Mouse (Mus musculus): Measurements from ENCODE around the gene Henmt1. TPM values are rescaled to one million over a fixed set of nuclear protein-coding genes. Genes with fewer than 3 reads are reported as not detected.

Henmt1 gene
- polyA plus RNA-seq, 1 experiment from 2014 or later: 0.78 TPM

DNA sequence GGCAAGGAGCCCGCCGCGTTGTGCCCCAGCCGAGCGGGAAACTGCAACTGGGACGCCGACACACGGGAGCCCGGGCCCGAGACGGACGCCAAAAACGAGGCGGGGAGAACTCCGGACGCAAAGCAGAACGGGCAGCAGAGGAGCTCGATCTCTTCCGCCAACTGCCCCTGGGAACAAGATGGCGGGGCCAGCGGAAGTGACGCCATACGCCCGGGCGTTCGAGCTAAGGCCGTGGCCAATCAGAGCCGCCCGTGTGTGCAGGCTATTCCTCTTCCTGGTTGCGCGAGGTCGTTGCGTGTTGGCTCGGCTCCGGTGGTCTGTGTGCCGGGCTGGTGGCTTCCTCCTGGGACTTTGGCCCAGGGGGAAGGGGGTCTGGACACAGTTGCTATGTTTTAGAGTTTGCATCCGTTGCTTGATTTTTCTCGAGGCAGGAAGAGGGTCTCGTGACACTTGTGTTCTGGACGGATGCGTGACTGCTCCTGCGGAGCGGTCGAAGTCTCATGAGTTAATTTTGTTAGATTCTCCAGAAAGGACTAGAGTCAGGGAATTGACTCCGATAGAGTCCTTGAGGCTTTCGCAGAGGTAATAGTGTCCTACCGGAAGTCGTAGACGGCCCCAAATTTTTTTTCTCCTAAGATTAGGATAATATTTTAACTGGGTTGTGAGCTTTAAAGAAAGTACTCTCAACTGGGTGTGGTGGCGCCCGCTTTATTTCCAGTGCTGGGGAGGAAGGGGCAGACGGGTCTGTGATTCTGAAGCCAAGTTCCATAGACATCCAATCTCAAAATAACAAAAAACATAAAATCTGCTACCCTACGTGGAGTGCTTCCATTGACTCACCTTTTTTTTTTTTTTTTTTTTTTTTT, 27.9 kb upstream of the Henmt1 start, which contains the start of gene Prpf38b:
TSS of gene Prpf38b (minus strand) at position 180 of the 866 bp plus-strand sequence.
- H3K4me3 ChIP-seq: peak within 1 kb of the TSS; percentile 97
- H3K27me3 ChIP-seq: no peaks in the 10 kb centered on the region
- peak within 1 kb of the TSS; percentile 98 for H3K27ac ChIP-seq (replicated peaks)
- H3K4me1 ChIP-seq: peaks cover 13% of the 10 kb centered on the region
- H3K4me2 ChIP-seq (replicated peaks): peak within 1 kb of the TSS; percentile 93
- peak; percentile 100 for ATAC-seq (ENCODE audit: low FRiP score, low read depth)
- peak within 1 kb of the TSS; percentile 94 for H3K9ac ChIP-seq (replicated peaks)
- no peaks in the 10 kb centered on the region for H3K9me3 ChIP-seq
- H3K36me3 ChIP-seq: peaks cover 15% of the 10 kb centered on the region; the same call in 1 of the 2 replicates
- WGBS: 1% methylated on average over 53 of the region's 53 CpGs

DNA sequence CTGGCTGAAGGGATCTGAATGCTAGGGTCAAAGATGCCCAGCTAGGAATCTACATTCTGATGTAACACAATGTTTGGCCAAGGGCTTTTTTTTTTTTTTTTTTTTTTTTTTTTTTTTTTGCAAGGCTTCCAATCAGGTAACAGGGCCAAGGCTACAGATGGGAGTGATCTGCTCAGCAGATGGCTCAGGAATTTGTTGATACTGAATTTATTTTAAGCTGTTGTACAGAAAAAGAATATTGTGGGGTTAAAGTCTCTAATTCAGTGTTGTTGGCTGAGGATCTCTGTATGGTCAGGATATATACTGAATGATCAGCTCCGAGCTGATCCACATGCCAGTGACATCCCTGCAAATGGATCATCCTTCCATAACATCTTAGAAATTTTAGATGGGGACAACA, 23.7 kb upstream of the Henmt1 start:
- no peak for ATAC-seq (ENCODE audit: low FRiP score, low read depth)
- no peaks in the 10 kb centered on the region for H3K27me3 ChIP-seq
- WGBS: 97% methylated on average over 1 of the region's 1 CpGs
- H3K27ac ChIP-seq (replicated peaks): no peak overlapping the region
- no peak overlapping the region for H3K9ac ChIP-seq (replicated peaks)
- no peaks in the 10 kb centered on the region for H3K4me1 ChIP-seq
- H3K9me3 ChIP-seq: no peaks in the 10 kb centered on the region
- H3K36me3 ChIP-seq: no peaks in the 10 kb centered on the region
- H3K4me2 ChIP-seq (replicated peaks): no peak overlapping the region
- no peak overlapping the region for H3K4me3 ChIP-seq

DNA sequence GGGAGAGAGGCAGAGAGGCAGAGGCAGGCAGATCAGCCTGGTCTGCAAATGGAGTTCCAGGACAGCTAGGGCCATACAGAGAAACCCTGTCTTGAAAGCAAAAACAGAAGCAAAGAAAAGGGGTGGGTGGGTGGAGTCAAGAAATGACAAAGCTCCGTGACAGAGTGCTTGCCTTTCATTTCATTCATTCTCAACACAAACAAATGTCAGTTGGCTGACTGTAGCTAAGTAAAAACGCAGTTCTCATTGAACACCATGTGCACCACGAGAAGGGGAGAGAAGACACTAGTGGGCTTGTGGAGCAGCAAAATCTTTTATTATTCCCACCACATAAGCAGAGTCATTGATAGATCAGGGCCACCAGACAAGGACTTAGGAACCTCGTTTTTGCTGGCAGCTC, 22.8 kb upstream of the Henmt1 start:
- no peak for ATAC-seq (ENCODE audit: low FRiP score, low read depth)
- Histone ChIP-seq H3K9me3 (no peaks in the 10 kb centered on the region), H3K4me1 (no peaks in the 10 kb centered on the region), H3K36me3 (no peaks in the 10 kb centered on the region), H3K4me3 (no peak overlapping the region), H3K4me2 (replicated peaks) (no peak overlapping the region), H3K27ac (replicated peaks) (no peak overlapping the region), H3K9ac (replicated peaks) (no peak overlapping the region), H3K27me3 (no peaks in the 10 kb centered on the region)
- WGBS: 55% methylated on average over 4 of the region's 4 CpGs

DNA sequence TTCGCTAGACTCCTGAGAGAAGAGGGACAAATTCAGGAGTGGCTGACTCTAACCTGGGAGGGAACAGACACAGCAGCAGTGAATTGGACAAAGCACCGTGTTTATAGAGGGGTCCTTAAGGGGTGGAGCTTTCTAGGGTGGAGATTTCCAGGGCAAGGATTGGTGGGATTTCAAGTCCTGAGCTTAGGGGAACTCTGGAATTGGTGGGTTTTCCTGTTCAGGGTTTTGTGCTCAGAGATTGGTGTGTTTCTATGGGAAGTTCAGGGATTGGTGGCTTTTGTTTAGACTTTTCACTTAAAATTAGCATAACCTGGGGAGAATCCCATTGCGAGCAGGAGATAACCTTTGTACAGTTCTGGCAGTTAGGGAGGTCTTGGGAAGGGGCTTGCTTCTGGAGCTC, 21.7 kb upstream of the Henmt1 start:
- no peaks in the 10 kb centered on the region for H3K27me3 ChIP-seq
- H3K4me1 ChIP-seq: no peaks in the 10 kb centered on the region
- H3K4me2 ChIP-seq (replicated peaks): no peak overlapping the region
- no peak overlapping the region for H3K4me3 ChIP-seq
- no peaks in the 10 kb centered on the region for H3K36me3 ChIP-seq
- no peaks in the 10 kb centered on the region for H3K9me3 ChIP-seq
- no peak overlapping the region for H3K27ac ChIP-seq (replicated peaks)
- ATAC-seq (ENCODE audit: low FRiP score, low read depth): no peak
- WGBS: 47% methylated on average over 3 of the region's 3 CpGs
- no peak overlapping the region for H3K9ac ChIP-seq (replicated peaks)

DNA sequence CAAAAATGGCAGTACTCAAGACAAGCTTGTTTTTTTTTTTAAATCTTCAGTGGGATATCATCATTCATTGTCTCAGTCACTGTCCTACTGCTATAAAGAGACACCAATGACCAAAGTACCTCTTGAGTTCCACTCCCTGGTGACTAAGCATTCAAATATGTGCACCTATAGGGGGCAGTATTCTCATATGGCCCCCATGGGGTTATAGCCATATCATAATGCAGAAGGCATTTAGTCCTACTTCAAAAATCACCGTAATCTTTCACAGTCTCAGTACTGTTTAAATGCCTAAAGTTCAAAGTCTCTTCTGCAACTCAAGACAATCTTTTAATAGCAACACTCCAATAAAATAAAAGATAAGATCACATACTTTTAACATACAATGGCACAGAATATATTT, 20.8 kb upstream of the Henmt1 start:
- H3K27me3 ChIP-seq: no peaks in the 10 kb centered on the region
- no peaks in the 10 kb centered on the region for H3K9me3 ChIP-seq
- ATAC-seq (ENCODE audit: low FRiP score, low read depth): no peak
- H3K4me1 ChIP-seq: no peaks in the 10 kb centered on the region
- H3K27ac ChIP-seq (replicated peaks): no peak overlapping the region
- no peak overlapping the region for H3K9ac ChIP-seq (replicated peaks)
- no peak overlapping the region for H3K4me2 ChIP-seq (replicated peaks)
- H3K4me3 ChIP-seq: no peak overlapping the region
- WGBS: 95% methylated on average over 1 of the region's 1 CpGs
- no peaks in the 10 kb centered on the region for H3K36me3 ChIP-seq

DNA sequence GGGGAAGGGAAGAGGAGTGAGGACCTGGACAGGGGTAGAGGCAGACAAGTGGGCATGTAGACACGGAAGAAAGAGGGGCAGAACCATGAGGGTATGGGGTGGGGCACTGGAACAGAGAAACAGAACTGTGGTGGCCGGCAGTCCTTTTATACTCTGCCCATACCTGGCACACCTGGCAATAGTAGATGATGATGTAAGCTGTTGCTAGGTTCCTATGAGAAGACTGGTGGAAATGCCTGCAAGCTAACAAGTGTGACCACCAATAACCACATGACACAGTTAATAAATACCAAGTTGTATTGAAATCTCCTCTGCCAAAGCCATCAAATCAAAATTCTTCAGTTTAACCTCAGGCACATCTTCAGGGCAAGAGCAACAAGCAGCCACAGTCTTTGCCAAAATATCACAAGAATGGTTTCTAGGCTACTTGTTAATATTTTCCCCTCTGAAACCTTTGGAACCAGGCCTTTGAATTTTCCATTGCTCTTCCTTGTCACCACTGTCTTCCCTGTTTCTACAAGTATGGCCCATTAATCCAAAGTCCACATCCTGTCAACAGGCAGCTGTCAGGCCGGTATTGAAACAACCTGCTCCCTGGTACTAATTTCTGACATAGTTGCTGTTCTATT, 19.1 kb upstream of the Henmt1 start:
- H3K9ac ChIP-seq (replicated peaks): no peak overlapping the region
- no peaks in the 10 kb centered on the region for H3K36me3 ChIP-seq
- 96% methylated on average over 3 of the region's 3 CpGs for WGBS
- no peaks in the 10 kb centered on the region for H3K4me1 ChIP-seq
- no peaks in the 10 kb centered on the region for H3K27me3 ChIP-seq
- ATAC-seq (ENCODE audit: low FRiP score, low read depth): no peak
- H3K9me3 ChIP-seq: no peaks in the 10 kb centered on the region
- H3K27ac ChIP-seq (replicated peaks): no peak overlapping the region
- H3K4me3 ChIP-seq: no peak overlapping the region
- H3K4me2 ChIP-seq (replicated peaks): no peak overlapping the region

DNA sequence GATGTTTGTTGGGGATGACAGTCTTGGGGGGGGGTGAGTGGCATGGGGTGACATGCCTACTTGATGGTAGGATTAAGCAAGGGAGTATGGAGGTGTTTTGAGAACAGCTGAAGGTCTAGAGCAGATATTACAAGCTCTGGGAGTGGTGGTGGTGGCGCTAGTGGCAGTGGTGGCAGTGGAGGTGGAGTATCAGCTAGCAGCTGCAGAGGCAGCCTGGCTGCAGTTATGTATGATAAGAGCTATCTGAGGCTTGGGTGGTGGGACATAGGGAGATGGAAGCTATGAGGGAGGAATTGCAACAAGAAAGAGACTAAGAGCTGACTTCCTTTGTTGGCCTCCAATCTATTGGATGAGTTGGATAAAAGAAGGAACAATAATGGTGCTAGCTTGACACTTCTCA, 17.9 kb upstream of the Henmt1 start:
- Histone ChIP-seq H3K27me3 (no peaks in the 10 kb centered on the region), H3K9ac (replicated peaks) (no peak overlapping the region), H3K4me2 (replicated peaks) (no peak overlapping the region), H3K4me1 (no peaks in the 10 kb centered on the region), H3K4me3 (no peak overlapping the region), H3K27ac (replicated peaks) (no peak overlapping the region), H3K36me3 (no peaks in the 10 kb centered on the region), H3K9me3 (no peaks in the 10 kb centered on the region)
- 86% methylated on average over 1 of the region's 1 CpGs for WGBS
- no peak for ATAC-seq (ENCODE audit: low FRiP score, low read depth)

DNA sequence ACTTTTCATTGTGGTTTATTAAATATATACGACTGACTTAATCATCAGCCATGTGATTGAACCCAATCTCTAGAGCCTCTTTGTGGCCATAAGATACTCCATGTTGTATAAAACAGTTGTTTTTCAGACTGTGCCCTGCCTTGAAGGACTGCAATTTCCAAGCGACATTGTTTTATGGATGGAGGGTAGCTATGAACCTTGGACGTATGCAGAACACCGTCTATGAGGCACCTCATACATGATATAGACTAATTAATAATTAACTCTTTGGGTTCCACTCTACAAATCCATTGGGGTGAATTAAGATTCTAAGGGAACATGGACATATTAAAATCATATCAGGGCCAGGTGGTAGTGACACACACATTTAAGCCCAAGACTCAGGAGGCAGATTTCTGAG, 14.0 kb upstream of the Henmt1 start:
- H3K4me2 ChIP-seq (replicated peaks): no peak overlapping the region
- H3K4me1 ChIP-seq: no peaks in the 10 kb centered on the region
- H3K27ac ChIP-seq (replicated peaks): no peak overlapping the region
- no peak overlapping the region for H3K9ac ChIP-seq (replicated peaks)
- 92% methylated on average over 4 of the region's 4 CpGs for WGBS
- no peaks in the 10 kb centered on the region for H3K9me3 ChIP-seq
- H3K36me3 ChIP-seq: no peaks in the 10 kb centered on the region
- H3K4me3 ChIP-seq: no peak overlapping the region
- H3K27me3 ChIP-seq: no peaks in the 10 kb centered on the region
- no peak for ATAC-seq (ENCODE audit: low FRiP score, low read depth)

DNA sequence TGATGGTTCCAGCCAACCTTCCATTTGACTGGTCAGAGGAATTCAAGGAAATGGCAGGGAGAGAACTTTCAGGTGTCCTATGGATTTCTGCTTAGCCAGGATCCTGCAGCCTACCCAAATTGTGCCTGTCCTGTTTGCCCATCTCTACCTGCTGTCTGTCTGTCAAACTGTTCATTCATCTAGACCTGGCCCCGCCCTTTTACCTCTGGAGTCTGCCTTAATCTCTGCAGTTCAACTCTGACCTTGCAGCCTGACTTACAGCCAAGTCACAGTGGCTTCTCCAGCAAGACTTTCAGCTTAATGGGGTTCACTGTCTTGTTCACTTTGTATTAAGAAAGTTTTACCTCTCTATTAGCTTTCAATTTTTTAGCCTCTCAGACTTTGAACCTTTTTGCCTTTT, 13.4 kb upstream of the Henmt1 start:
- Histone ChIP-seq H3K4me2 (replicated peaks) (no peak overlapping the region), H3K4me3 (no peak overlapping the region), H3K27ac (replicated peaks) (no peak overlapping the region), H3K36me3 (no peaks in the 10 kb centered on the region), H3K4me1 (no peaks in the 10 kb centered on the region), H3K9me3 (no peaks in the 10 kb centered on the region), H3K9ac (replicated peaks) (no peak overlapping the region), H3K27me3 (no peaks in the 10 kb centered on the region)
- no peak for ATAC-seq (ENCODE audit: low FRiP score, low read depth)
- 63% methylated on average over 1 of the region's 1 CpGs for WGBS

DNA sequence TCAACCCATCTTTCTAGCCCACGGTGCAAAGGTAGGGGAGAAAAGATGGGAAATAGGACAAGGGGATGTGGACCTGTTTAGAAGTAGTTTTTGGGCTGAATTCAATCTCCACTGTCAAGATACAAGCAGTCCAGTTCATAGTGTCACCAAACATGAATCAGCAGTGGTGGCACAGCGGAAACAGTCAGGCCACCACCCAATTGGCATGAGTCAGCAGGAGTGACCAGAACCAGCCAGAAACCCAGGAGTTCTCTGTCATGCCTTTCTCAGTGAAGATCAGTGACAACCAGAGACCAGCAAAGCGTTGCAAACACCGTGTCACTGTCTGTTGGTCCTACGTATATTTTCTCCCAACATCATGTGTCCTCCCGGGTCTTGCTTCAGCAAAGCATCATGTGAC, 6.1 kb upstream of the Henmt1 start:
- Histone ChIP-seq H3K4me3 (no peak overlapping the region), H3K36me3 (no peaks in the 10 kb centered on the region), H3K9me3 (no peaks in the 10 kb centered on the region), H3K27ac (replicated peaks) (no peak overlapping the region), H3K9ac (replicated peaks) (no peak overlapping the region), H3K27me3 (no peaks in the 10 kb centered on the region), H3K4me1 (no peaks in the 10 kb centered on the region), H3K4me2 (replicated peaks) (no peak overlapping the region)
- ATAC-seq (ENCODE audit: low FRiP score, low read depth): no peak
- 94% methylated on average over 6 of the region's 6 CpGs for WGBS

DNA sequence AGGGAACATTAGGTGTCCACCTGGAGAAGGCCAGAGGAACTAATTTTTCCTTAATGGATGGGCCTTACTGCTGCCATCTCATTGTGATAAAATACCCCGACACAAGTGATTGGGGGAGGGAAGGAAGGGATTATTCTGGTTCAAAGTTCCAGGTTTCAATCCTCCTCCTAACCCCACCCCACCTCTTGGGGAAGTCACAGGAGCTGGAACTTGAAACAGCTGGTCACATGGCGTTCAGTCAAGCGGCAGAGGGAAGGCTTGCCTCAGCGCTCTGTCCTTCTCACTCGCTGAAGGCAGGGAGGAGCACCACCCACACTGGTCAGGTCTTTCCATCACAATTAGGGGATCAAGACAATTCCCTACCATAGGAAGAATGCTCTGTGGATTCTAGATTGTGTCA, 982 bp upstream of the Henmt1 start:
- Histone ChIP-seq H3K4me1 (no peaks in the 10 kb centered on the region), H3K27ac (replicated peaks) (no peak overlapping the region), H3K9me3 (no peaks in the 10 kb centered on the region), H3K27me3 (0 out of 2 replicates have a peak, but pooled peaks cover 3% of the 10 kb centered on the region), H3K4me3 (no peak overlapping the region), H3K36me3 (no peaks in the 10 kb centered on the region), H3K9ac (replicated peaks) (no peak overlapping the region), H3K4me2 (replicated peaks) (no peak overlapping the region)
- ATAC-seq (ENCODE audit: low FRiP score, low read depth): no peak
- 87% methylated on average over 5 of the region's 5 CpGs for WGBS

DNA sequence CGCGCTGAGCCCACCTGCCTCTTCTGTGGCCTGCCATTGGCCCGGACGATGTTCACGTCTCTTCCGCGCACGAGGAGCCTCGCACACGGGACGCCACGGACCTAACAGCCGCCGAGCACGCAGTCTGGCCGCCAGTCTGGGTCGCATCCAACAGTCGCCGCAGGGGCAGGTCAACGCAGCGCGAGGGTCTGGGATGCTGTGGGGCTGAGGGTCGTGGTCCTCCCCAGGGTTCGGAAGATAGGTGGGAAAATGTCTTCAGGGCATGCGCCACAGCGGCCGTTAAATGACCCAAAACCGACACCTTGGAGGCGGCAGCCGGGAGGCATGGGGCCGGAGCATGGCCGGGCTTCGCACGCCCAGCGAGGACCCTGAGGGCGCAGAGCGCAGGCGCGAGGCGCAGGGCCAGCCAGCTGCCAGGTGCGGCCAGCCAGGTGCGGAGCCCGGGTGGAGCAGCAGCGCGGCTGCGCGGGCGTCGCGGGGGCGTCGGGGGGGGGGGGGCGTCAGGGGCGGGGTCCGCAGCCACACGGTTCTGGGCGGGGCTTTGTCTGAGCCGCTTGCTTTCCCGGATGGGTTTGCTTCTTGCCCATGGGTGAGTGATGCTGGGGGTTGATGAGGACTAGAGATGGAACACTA, 444 bp downstream of the Henmt1 start, which contains the start of gene Gm9857:
TSS of gene Gm9857 (minus strand) at position 445 of the 633 bp plus-strand sequence.
- Histone ChIP-seq H3K27ac (replicated peaks) (no peak within 1 kb of the TSS), H3K4me2 (replicated peaks) (peak within 1 kb of the TSS; percentile 51)
- WGBS: 63% methylated on average over 54 of the region's 59 CpGs

More for the DNA sequence above, 444 bp downstream of the Henmt1 start, which contains the start of gene Gm9857:
- Histone ChIP-seq H3K4me3 (peak within 1 kb of the TSS; percentile 35), H3K27me3 (0 out of 2 replicates have a peak, but pooled peaks cover 3% of the 10 kb centered on the region), H3K4me1 (no peaks in the 10 kb centered on the region), H3K36me3 (no peaks in the 10 kb centered on the region), H3K9me3 (no peaks in the 10 kb centered on the region), H3K9ac (replicated peaks) (no peak within 1 kb of the TSS)
- peak; percentile 65 for ATAC-seq (ENCODE audit: low FRiP score, low read depth)
